12 mouse cellular contexts compared by ENCODE assay signal in the genomic region with DNA sequence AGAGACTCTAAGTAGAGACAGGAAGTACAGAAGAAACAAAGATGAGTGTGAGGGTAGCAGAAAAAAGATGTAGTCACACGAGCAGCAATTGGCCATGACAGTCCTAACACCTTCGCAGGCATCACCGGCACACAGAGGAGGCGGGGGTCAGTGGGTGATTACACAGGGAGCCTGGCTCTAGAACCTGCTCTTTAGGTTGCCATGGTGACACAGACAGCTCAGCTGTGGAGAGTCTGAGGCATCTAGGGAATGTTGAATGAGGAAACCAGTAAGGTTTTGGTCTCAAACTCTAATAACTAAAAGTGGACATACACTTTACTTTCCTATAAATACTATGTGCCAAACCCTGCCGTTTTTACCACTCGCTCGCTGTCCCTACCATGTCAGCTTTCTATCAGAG. TPM values are rescaled to one million over a fixed set of nuclear protein-coding genes. Genes with fewer than 3 reads are reported as not detected.
DNase-seq lines count a peak whose midpoint lies in the region; TF ChIP-seq lines count a peak whose summit lies in the region.
"Had no signal": no experiment of that assay in that cellular context is flagged by ENCODE, and none has a peak within 500 bp of the region (broad histone marks: within the 10 kb centered on the region; RNA-seq: fewer than 3 reads in every experiment).

No protein-coding gene starts in this region.

- peaks cover 9% of the 10 kb centered on the region for H3K4me1 ChIP-seq in embryonic fibroblast, embryonic 13.5 days (ENCODE audit: control insufficient read depth, insufficient read depth, low read length)

- no peak for TF ChIP-seq CTCF in embryonic fibroblast, embryonic 13.5 days (IDR thresholded peaks at IDR 0.05; ENCODE audit: borderline replicate concordance, insufficient read depth, low read length)

- no peak for TF ChIP-seq POLR2A in embryonic fibroblast, embryonic 13.5 days (IDR thresholded peaks at IDR 0.05; ENCODE audit: low read depth, low read length)

- H3K4me3 ChIP-seq in embryonic fibroblast, embryonic 13.5 days (ENCODE audit: insufficient read depth, low read length): no peak overlapping the region
- H3K4me3 ChIP-seq: erythroblast, embryonic 14.5 days had no signal

- peak overlapping the region; percentile 30; the same call in 1 of the 2 replicates for H3K27ac ChIP-seq in embryonic fibroblast, embryonic 13.5 days (ENCODE audit: insufficient read depth, low read length)

- peak; percentile 23 for DNase-seq in cerebellum, adult 9-10 months
- no peak for DNase-seq in cerebellum, adult 8-10 months
- DNase-seq in kidney, postnatal 10 days: peak; percentile 24
- DNase-seq in kidney, postnatal 4 days: no peak
- peak; percentile 44 for DNase-seq in lung, postnatal 14 days
- DNase-seq in adrenal gland, postnatal 36 days: no peak
- no peak for DNase-seq in frontal cortex, postnatal 10 days (ENCODE audit: low spot score in 2 of 2)
- DNase-seq: cerebellum, adult 11-12 months; heart, adult 11 months; layer of hippocampus, adult 9-11 months had no signal

RNA-seq across cellular contexts. Expression of a gene that starts 6.6 kb away (rescaled TPM):
- polyA plus RNA-seq in embryonic fibroblast, embryonic 13.5 days (2011; ENCODE audit: insufficient read length, low read depth, missing spikeins): 99.4 and 100 TPM in 2 replicates
- 10 to 100 TPM; 45.0 to 50.5 TPM for total RNA-seq in adrenal gland, postnatal 36 days (2021)
- polyA plus RNA-seq: erythroblast, embryonic 14.5 days had no signal

Comparison
In these comparisons a context has a peak if more than half of its experiments do, and no peak if none do; other contexts are left out.
1. DNase-seq: peak in cerebellum, adult 9-10 months (single experiment), kidney, postnatal 10 days (single experiment) and lung, postnatal 14 days (single experiment); none in cerebellum, adult 8-10 months (single experiment), kidney, postnatal 4 days (0 of 2), adrenal gland, postnatal 36 days (0 of 2) and frontal cortex, postnatal 10 days (0 of 2).